Mouse (Mus musculus) bone marrow, adult 2 months (tissue): ENCODE measurements around the gene U2surp. TPM values are rescaled to one million over a fixed set of nuclear protein-coding genes. Genes with fewer than 3 reads are reported as not detected.
A peak's percentile ranks its signal among the peaks of the same experiment; 100 is the strongest.

Experiments used
- H3K27ac ChIP-seq: fragments of 200-500 bp; 2 replicates; pipeline ENCODE4 v1.5.1; 2012; ENCODE audit warnings: low read depth, mild to moderate bottlenecking, control low read depth, inconsistent platforms, low read length; ENCODE audit not compliant: control insufficient read depth, poor library complexity, insufficient read depth
- H3K4me1 ChIP-seq: fragments of 200-500 bp; 2 replicates; pipeline ENCODE4 v1.6.1; 2011; ENCODE audit warnings: low read length; ENCODE audit not compliant: control insufficient read depth, insufficient read depth
- H3K4me3 ChIP-seq: fragments of 200-500 bp; replicated peaks from 2 replicates; pipeline ENCODE3; 2011; ENCODE audit warnings: mild to moderate bottlenecking, low read depth, low read length, control low read depth; ENCODE audit not compliant: control insufficient read depth
- CTCF ChIP-seq: fragments of 200-500 bp; IDR thresholded peaks from 2 replicates; pipeline ENCODE4 v1.5.1; 2011; ENCODE audit warnings: low read length, control low read depth; ENCODE audit not compliant: control insufficient read depth, insufficient read depth
- POLR2A ChIP-seq: fragments of 200-500 bp; IDR thresholded peaks from 2 replicates; pipeline ENCODE4 v1.6.1; 2011; ENCODE audit warnings: low read depth, mild to moderate bottlenecking, control low read depth, low read length, borderline replicate concordance; ENCODE audit not compliant: control insufficient read depth
- WGBS: fragments of 180-500 bp; shearing (Covaris S2); methylation state at CpG from one replicate; pipeline ENCODE4 v1.1.7; 2018; 5-methylcytosine and 5-hydroxymethylcytosine counted together
- polyA plus RNA-seq: library from polyadenylated mRNA; stranded (reverse); fragments of >200 nt; gene quantifications from 2 replicates; pipeline ENCODE4 v1.2.4, GENCODE M21; 2011; ENCODE audit warnings: low replicate concordance; ENCODE audit not compliant: missing spikeins, insufficient read depth, insufficient read length

U2surp gene
- polyA plus RNA-seq, 1 experiment: 79.3 TPM

GRCm38 (mm10) chr9:95541650-95542432 is 30.0 kb upstream of the U2surp start:
- Histone ChIP-seq H3K4me1 (peaks cover 4% of the 10 kb centered on the region), H3K4me3 (no peak overlapping the region), H3K27ac (no peak overlapping the region)
- TF ChIP-seq CTCF: no peak
- no peak for TF ChIP-seq POLR2A
- 89% methylated on average over 15 of the region's 15 CpGs for WGBS

GRCm38 (mm10) chr9:95541208-95541607 is 29.4 kb upstream of the U2surp start:
- TF ChIP-seq POLR2A (no peak), CTCF (no peak)
- H3K27ac ChIP-seq: no peak overlapping the region
- peaks cover 4% of the 10 kb centered on the region for H3K4me1 ChIP-seq
- H3K4me3 ChIP-seq: no peak overlapping the region

GRCm38 (mm10) chr9:95540487-95540886 is 28.7 kb upstream of the U2surp start:
- H3K4me1 ChIP-seq: peaks cover 4% of the 10 kb centered on the region
- H3K4me3 ChIP-seq: no peak overlapping the region
- WGBS: 37% methylated on average over 4 of the region's 4 CpGs
- TF ChIP-seq POLR2A (no peak), CTCF (peak; percentile 74)
- no peak overlapping the region for H3K27ac ChIP-seq

GRCm38 (mm10) chr9:95539176-95539800 is 27.5 kb upstream of the U2surp start:
- Histone ChIP-seq H3K4me3 (no peak overlapping the region), H3K27ac (no peak overlapping the region), H3K4me1 (no peaks in the 10 kb centered on the region; the same call in 1 of the 2 replicates)
- TF ChIP-seq CTCF: no peak
- no peak for TF ChIP-seq POLR2A
- 69% methylated on average over 2 of the region's 2 CpGs for WGBS

- WGBS: 35% methylated on average over 6 of the region's 6 CpGs
- H3K4me3 ChIP-seq: no peak overlapping the region
- H3K27ac ChIP-seq: no peak overlapping the region
- no peaks in the 10 kb centered on the region for H3K4me1 ChIP-seq
- TF ChIP-seq CTCF (no peak), POLR2A (no peak)
These were observed 22.0 kb upstream of the U2surp start for GRCm38 (mm10) chr9:95533817-95534216.

GRCm38 (mm10) chr9:95531144-95531543 is 19.3 kb upstream of the U2surp start:
- Histone ChIP-seq H3K4me1 (no peaks in the 10 kb centered on the region), H3K4me3 (no peak overlapping the region), H3K27ac (no peak overlapping the region)
- TF ChIP-seq POLR2A (no peak), CTCF (no peak)
- WGBS: 82% methylated on average over 3 of the region's 3 CpGs

GRCm38 (mm10) chr9:95527676-95528075 is 15.9 kb upstream of the U2surp start:
- WGBS: 23% methylated on average over 2 of the region's 2 CpGs
- Histone ChIP-seq H3K4me3 (no peak overlapping the region), H3K27ac (no peak overlapping the region), H3K4me1 (no peaks in the 10 kb centered on the region)
- no peak for TF ChIP-seq CTCF
- TF ChIP-seq POLR2A: no peak

GRCm38 (mm10) chr9:95525961-95526360 is 14.2 kb upstream of the U2surp start:
- no peak overlapping the region for H3K4me3 ChIP-seq
- no peaks in the 10 kb centered on the region for H3K4me1 ChIP-seq
- no peak for TF ChIP-seq POLR2A
- TF ChIP-seq CTCF: peak; percentile 23; the same call in 1 of the 2 replicates
- 11% methylated on average over 2 of the region's 2 CpGs for WGBS
- no peak overlapping the region for H3K27ac ChIP-seq

GRCm38 (mm10) chr9:95525376-95525775 is 13.6 kb upstream of the U2surp start:
- H3K4me1 ChIP-seq: no peaks in the 10 kb centered on the region
- no peak for TF ChIP-seq POLR2A
- TF ChIP-seq CTCF: no peak
- 70% methylated on average over 6 of the region's 6 CpGs for WGBS
- H3K27ac ChIP-seq: no peak overlapping the region
- no peak overlapping the region for H3K4me3 ChIP-seq
